Mouse (Mus musculus) intestine, embryonic 16.5 days (tissue): ENCODE results near the gene Steap2. TPM values are rescaled to one million over a fixed set of nuclear protein-coding genes. Genes with fewer than 3 reads are reported as not detected.
"Not testable (repeated sequence)": the region's sequence is repeated elsewhere in the genome, so short reads cannot be mapped to it uniquely, and the experiment has no call there.

Source experiments
- ATAC-seq: fragments of 200-750 bp; cut with Nextera tagmentation; 2 replicates; pipeline ENCODE4 v1.8.0; 2017; ENCODE audit warnings: moderate TSS enrichment, moderate library complexity
- H3K27ac ChIP-seq: fragments of 300-500 bp; sonication (generic); 2 replicates; pipeline ENCODE4 v1.5.1; 2014; ENCODE audit warnings: mild to moderate bottlenecking, low read length
- H3K27me3 ChIP-seq: fragments of 300-500 bp; sonication (generic); replicated peaks from 2 replicates; pipeline ENCODE4 v1.6.1; 2014; ENCODE audit warnings: low read length, control low read depth, mixed read lengths; ENCODE audit not compliant: control insufficient read depth, insufficient read depth
- H3K36me3 ChIP-seq: fragments of 300-500 bp; sonication (generic); 2 replicates; pipeline ENCODE4 v1.6.1; 2014; ENCODE audit warnings: low read length, control low read depth; ENCODE audit not compliant: control insufficient read depth, insufficient read depth
- H3K4me1 ChIP-seq: fragments of 300-500 bp; sonication (generic); 2 replicates; pipeline ENCODE4 v1.6.1; 2014; ENCODE audit warnings: low read length, control low read depth, mixed read lengths; ENCODE audit not compliant: control insufficient read depth, insufficient read depth
- H3K4me2 ChIP-seq: fragments of 300-500 bp; sonication (generic); 2 replicates; pipeline ENCODE4 v1.6.1; 2014; ENCODE audit warnings: low read depth, low read length, control low read depth
- H3K4me3 ChIP-seq: fragments of 300-500 bp; sonication (generic); 2 replicates; pipeline ENCODE4 v1.5.1; 2014; ENCODE audit warnings: mild to moderate bottlenecking, low read length
- H3K9ac ChIP-seq: fragments of 300-500 bp; sonication (generic); 2 replicates; pipeline ENCODE4 v1.6.1; 2014; ENCODE audit warnings: low read depth, low read length
- H3K9me3 ChIP-seq: fragments of 300-500 bp; sonication (generic); 2 replicates; pipeline ENCODE4 v1.6.1; 2016; ENCODE audit warnings: low read length, control low read depth; ENCODE audit not compliant: control insufficient read depth
- WGBS: fragments of 180-500 bp; shearing (Covaris S2); extraction: QIAGEN DNeasy Blood & Tissue Kit; methylation state at CpG from one replicate; pipeline ENCODE4 v1.1.7; 2014; 5-methylcytosine and 5-hydroxymethylcytosine counted together
- polyA plus RNA-seq: library from polyadenylated mRNA; unstranded; fragments of >200 nt; fragmentation: Nextera tagmentation; extraction: Ambion mirVana; gene quantifications from 2 replicates; pipeline ENCODE4 v1.2.1, GENCODE M21; 2015

Gene Steap2
- polyA plus RNA-seq, 1 experiment from 2014 or later = 9.2 TPM

DNA sequence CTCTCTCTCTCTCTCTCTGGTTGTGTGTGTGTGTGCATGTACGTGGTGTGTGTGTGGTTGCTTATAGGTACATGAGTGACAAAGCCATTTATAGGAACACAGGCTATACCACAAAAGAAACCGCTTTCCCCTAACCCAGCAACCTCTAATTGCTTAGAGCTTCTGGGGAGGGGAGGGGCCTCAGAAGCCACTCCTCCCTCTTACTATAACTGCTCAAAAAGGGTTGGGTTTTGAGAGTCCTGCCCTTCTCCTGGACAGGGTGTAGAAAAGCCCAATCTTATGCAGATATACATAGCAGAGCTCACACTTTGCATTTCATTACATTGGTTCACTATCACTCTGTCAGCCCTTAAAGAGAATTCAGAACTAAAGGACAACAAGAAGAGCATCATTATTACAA is 6.0 kb upstream of the Steap2 start:
- no peak for ATAC-seq
- WGBS = 79% methylated on average over 2 of the region's 2 CpGs
- Histone ChIP-seq H3K4me1 (no peaks in the 10 kb centered on the region), H3K9ac (no peak overlapping the region), H3K36me3 (no peaks in the 10 kb centered on the region), H3K4me2 (no peak overlapping the region), H3K4me3 (no peak overlapping the region), H3K27me3 (no peaks in the 10 kb centered on the region), H3K9me3 (no peaks in the 10 kb centered on the region), H3K27ac (no peak overlapping the region)

DNA sequence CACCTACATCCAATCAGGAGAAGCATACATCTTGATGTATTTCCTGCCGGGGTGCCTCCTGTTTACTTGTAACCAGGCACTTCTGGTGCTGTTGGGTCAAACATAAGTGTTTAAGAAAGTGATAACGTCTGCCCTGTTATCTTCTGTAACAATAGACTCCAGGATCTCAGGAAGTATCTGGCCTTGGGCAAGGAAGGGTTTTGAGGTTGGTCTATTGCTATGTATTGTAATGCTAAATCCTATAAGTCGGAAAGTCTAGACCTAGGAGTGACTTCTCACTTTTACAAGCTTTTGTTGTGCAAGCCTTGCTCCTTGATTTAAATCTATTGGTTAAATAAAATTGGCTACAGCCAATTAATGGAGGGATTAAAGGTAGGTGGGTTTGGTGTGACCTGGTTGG is 4.5 kb upstream of the Steap2 start:
- Histone ChIP-seq H3K4me1 (no peaks in the 10 kb centered on the region), H3K4me2 (no peak overlapping the region), H3K36me3 (no peaks in the 10 kb centered on the region), H3K27me3 (no peaks in the 10 kb centered on the region), H3K9ac (no peak overlapping the region), H3K27ac (no peak overlapping the region), H3K4me3 (no peak overlapping the region), H3K9me3 (no peaks in the 10 kb centered on the region)
- 58% methylated on average over 3 of the region's 3 CpGs for WGBS
- ATAC-seq = no peak

DNA sequence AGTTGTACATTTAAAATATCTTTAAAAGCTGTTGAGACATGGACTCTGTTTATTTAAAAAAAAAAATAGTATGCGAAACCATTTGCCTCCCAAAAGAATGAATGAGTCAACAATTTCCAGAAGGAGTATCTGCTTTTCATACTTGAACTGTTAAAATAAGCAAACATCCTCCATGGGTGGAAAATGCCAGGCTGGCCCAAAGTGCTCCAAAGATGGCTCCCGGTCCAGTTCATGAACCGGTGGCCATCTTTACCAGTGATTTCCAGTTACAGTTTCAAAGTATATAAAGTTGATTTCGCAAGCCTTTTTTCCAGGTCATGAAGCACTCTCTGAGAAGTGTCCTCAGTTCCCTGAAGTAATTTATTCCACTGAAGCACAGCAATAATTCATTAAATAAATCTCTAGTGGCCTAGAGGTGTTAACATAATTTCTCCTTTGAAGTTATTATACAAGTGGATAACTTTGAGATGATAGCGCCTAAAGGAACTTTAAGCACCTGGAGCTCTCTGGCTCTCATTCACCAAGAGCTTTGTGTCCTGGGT is 1.1 kb upstream of the Steap2 start:
- ATAC-seq = no peak
- WGBS = 75% methylated on average over 5 of the region's 5 CpGs
- Histone ChIP-seq H3K27ac (no peak overlapping the region), H3K9me3 (no peaks in the 10 kb centered on the region), H3K36me3 (no peaks in the 10 kb centered on the region), H3K9ac (no peak overlapping the region), H3K4me3 (no peak overlapping the region), H3K4me1 (no peaks in the 10 kb centered on the region), H3K27me3 (no peaks in the 10 kb centered on the region), H3K4me2 (no peak overlapping the region)

DNA sequence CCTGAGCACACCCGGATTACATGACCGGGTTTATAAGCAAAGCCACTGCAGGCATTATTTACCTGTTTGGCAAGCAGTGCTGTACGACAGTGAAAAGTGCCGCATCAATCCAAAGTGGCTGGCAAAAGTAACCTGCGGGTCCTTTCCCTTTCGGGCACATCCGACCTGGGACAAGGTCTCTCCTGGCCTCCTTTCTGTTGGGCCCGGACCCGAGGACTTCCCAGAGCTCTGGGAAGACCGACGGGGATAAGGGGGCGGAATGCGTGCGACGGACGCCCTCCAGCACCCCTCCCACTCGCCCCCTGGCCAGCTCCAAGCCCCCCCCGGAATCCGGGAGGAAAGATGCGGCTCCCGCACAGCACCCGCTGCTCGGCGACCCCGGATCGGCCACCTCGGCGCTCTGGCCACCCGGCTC is 830 bp downstream of the Steap2 start:
- H3K27me3 ChIP-seq = no peaks in the 10 kb centered on the region
- WGBS = 0% methylated on average over 29 of the region's 29 CpGs
- H3K9ac ChIP-seq = peak overlapping the region; percentile 78
- peak overlapping the region; percentile 79 for H3K4me2 ChIP-seq
- ATAC-seq = peak; percentile 57
- no peaks in the 10 kb centered on the region for H3K4me1 ChIP-seq
- H3K27ac ChIP-seq = no peak overlapping the region; the same call in 1 of the 2 replicates
- H3K36me3 ChIP-seq = no peaks in the 10 kb centered on the region
- no peaks in the 10 kb centered on the region for H3K9me3 ChIP-seq
- peak overlapping the region; percentile 66 for H3K4me3 ChIP-seq

DNA sequence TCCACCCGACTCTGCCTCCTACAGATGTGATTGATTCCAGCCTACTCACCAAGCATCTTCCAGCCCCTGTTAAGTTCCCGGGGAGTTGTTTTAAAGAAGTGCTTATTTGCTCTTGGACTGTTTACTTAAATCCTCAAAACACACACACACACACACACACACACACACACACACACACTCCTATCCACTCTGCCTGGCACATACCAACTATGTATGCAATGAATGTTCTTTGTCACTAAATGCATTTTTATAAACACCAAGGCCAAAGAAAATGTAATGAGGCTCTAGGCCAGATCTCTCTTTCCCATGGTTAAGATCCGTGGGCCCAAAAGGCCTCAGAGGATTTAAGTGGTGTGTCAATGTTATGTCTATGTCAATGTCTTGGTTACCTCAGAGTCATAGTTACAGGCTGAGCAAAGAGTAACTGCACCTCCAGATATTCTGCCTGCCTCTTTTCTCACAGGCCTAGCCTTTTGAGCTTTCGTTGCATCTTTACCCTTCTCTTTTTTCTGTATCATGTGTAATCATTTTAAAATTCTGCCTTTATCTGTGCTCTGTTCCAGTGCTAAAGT is 2.1 kb downstream of the Steap2 start:
- Histone ChIP-seq H3K27ac (no peak overlapping the region), H3K4me1 (peaks cover 4% of the 10 kb centered on the region; the same call in 1 of the 2 replicates), H3K4me2 (no peak overlapping the region), H3K4me3 (no peak overlapping the region), H3K36me3 (no peaks in the 10 kb centered on the region), H3K9ac (no peak overlapping the region), H3K27me3 (no peaks in the 10 kb centered on the region), H3K9me3 (no peaks in the 10 kb centered on the region)
- WGBS = 45% methylated on average over 4 of the region's 4 CpGs
- ATAC-seq = no peak

DNA sequence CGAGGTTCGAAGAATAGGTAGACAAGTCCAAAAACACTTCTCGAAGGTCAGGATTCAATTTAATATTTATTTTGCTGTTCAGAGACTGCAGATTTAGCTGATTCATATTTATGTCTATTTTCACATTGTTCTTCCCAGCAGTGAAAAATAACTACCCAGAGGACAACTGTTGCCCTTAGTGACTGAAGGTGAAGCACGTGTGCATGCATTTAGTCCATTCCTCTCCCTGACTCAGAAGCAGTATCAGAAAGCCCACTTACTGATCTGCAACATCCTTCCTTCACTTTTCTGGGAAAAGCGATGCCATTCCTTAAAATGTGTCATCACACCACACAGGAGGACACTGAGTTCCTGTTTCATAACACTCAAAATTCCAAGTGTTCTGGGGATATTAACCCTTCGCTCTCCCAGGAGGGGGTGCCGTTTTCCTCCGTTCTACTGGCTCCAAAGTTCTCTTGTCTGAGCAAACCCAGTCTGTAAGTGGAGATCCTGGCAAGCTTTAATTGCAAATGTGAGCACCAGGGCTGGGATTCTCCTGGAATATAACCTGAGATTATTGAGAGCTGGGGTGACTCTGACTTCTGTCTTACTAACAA is 5.3 kb downstream of the Steap2 start:
- Histone ChIP-seq H3K9me3 (no peaks in the 10 kb centered on the region), H3K27me3 (no peaks in the 10 kb centered on the region), H3K4me1 (peaks cover 4% of the 10 kb centered on the region; the same call in 1 of the 2 replicates), H3K36me3 (no peaks in the 10 kb centered on the region), H3K4me2 (no peak overlapping the region), H3K4me3 (no peak overlapping the region), H3K9ac (no peak overlapping the region), H3K27ac (no peak overlapping the region)
- ATAC-seq = no peak
- 61% methylated on average over 8 of the region's 8 CpGs for WGBS

DNA sequence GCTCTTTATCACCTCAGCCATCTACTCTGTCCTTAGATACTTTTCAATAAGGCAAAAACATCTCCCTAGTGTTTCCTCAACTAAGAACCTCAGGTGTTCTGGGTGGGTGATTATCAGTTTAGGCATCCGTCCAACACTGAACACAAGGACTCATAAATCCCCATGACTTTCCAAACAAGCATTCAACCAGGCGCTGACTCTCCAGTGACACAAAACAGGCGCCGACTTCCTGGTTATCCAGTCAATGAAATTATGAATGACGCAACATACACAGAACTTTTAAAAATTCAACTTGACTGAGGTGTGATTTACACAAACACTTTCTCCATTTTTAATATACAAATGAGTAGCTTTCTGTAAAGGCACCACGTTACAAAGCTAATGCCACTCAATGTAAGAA is 6.2 kb downstream of the Steap2 start:
- Histone ChIP-seq H3K4me1 (peaks cover 4% of the 10 kb centered on the region; the same call in 1 of the 2 replicates), H3K4me2 (no peak overlapping the region), H3K4me3 (no peak overlapping the region), H3K9me3 (no peaks in the 10 kb centered on the region), H3K27me3 (no peaks in the 10 kb centered on the region), H3K27ac (no peak overlapping the region), H3K36me3 (no peaks in the 10 kb centered on the region), H3K9ac (no peak overlapping the region)
- ATAC-seq = 0 out of 2 replicates have a peak, but pooled peaks have one; percentile 27
- WGBS = 39% methylated on average over 6 of the region's 6 CpGs

DNA sequence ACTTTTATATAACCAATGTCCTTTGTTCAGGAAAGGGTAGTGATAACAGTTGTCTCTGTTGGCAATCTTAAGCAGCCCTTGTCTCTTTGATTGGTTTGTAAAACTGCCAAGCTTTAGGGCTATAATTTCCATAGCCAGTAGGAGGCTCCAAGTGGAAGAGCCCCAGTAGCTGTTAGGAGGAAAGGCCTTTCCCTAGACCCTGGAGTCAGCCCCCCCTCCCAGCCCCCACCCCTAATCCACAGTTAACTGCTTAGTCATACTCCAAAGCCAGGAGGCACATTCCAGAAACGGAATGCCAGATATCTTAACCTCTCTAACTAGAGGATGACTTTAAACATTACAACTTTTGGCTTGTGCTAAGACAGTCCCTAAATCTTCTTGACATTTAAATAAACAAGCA is 7.4 kb downstream of the Steap2 start:
- 2% methylated on average over 1 of the region's 1 CpGs for WGBS

DNA sequence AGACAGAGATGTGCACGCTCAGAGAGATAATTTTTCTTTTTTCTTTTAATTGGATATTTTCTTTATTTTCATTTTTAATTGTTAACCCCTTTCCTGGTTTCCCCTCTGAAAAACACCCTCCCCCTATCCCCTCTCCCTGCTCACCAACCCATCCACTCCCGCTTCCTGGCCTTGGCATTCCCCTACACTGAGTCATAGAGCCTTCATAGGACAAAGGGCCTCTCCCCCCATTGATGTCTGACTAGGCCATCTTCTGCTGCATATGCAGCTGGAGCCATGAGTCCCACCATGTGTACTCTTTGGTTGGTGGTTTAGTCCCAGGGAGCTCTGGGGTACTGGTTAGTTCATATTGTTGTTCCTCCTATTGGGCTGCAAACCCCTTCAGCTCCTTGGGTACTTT is 9.4 kb downstream of the Steap2 start:
- H3K9me3 ChIP-seq, H3K27me3 ChIP-seq, H3K4me1 ChIP-seq, H3K27ac ChIP-seq, H3K9ac ChIP-seq, ATAC-seq, H3K36me3 ChIP-seq, H3K4me3 ChIP-seq, H3K4me2 ChIP-seq: not testable (repeated sequence)
- WGBS = 76% methylated on average over 2 of the region's 2 CpGs

More for the DNA sequence above, 7.4 kb downstream of the Steap2 start:
- Histone ChIP-seq H3K4me2 (no peak overlapping the region), H3K4me3 (no peak overlapping the region), H3K9me3 (no peaks in the 10 kb centered on the region), H3K27ac (no peak overlapping the region), H3K27me3 (no peaks in the 10 kb centered on the region), H3K9ac (no peak overlapping the region), H3K36me3 (no peaks in the 10 kb centered on the region), H3K4me1 (peaks cover 4% of the 10 kb centered on the region; the same call in 1 of the 2 replicates)
- peak; percentile 35 for ATAC-seq
